Mouse (Mus musculus) retina, postnatal 7 days (tissue): Measurements from ENCODE around the gene Cyp2j5.
"Not testable (repeated sequence)": the region's sequence is repeated elsewhere in the genome, so short reads cannot be mapped to it uniquely, and the experiment has no call there.

Experiments
- DNase-seq: peaks from one replicate; pipeline ENCODE4 v3.0.0-alpha.2; 2012; ENCODE audit warnings: low read depth, low spot score

Gene Cyp2j5

GRCm38 (mm10) chr4:96663991-96664390 is at the start of gene Cyp2j5:
Gene Cyp2j5, minus strand, starts transcription at chr4:96664154.
- no peak for DNase-seq

GRCm38 (mm10) chr4:96705281-96705951 is 41.5 kb upstream of the Cyp2j5 start:
- peak; percentile 25 for DNase-seq

DNA sequence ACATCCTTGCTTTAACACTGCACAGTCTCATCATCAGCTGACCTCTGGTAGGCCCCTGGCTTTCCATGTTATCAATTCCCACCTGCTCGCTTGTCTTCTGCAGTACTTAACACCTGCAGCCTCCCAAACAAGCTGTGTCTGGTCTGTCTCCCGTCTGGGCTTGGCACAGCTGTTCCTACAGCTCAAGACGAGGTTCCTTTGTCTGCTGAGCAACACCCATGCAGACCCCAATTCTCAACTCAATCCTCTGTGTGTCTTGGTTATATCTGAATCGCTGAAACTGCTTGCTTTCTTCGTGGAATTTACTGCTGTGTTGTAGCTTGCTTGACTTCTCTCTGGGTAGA is 34.2 kb upstream of the Cyp2j5 start:
- DNase-seq = no peak

DNA sequence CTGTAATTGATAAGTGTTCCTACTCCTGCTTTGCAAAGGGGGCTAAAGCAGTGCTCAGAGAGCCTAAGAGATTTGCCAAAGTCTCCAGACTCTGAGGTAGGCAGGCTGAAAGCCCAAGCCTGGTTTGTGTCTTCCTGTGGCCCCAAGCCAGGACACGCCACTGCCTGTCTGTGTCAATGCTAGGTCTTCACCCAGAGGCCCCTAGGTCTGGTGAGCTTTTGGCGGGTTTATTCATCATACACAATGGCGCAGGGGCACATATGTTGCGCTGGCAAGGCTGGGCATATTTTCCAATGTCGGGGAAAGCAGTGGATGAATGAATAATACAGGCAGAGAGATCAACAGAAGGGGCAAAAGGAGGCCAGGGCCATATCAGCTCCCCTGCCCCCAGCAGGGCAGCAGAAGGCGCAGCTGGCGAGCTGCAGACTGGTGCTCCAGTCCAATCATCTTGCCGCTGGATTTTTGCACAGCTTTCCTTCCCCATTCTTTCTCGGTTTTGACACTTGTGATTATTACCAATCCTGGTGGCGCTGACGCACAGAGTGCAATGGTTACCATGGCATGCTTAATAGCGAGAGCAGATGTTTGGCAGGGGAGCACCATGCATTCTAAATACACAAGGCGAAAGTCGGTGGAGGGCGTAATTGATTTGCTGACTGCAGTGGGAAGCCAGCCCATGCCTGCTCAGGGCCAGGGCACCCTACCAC is 33.7 kb upstream of the Cyp2j5 start:
- peak; percentile 14 for DNase-seq

GRCm38 (mm10) chr4:96696614-96697360 is 32.8 kb upstream of the Cyp2j5 start:
- DNase-seq = peak; percentile 56

GRCm38 (mm10) chr4:96687358-96687803 is 23.4 kb upstream of the Cyp2j5 start:
- no peak for DNase-seq

GRCm38 (mm10) chr4:96683474-96683873 is 19.5 kb upstream of the Cyp2j5 start:
- no peak for DNase-seq

DNA sequence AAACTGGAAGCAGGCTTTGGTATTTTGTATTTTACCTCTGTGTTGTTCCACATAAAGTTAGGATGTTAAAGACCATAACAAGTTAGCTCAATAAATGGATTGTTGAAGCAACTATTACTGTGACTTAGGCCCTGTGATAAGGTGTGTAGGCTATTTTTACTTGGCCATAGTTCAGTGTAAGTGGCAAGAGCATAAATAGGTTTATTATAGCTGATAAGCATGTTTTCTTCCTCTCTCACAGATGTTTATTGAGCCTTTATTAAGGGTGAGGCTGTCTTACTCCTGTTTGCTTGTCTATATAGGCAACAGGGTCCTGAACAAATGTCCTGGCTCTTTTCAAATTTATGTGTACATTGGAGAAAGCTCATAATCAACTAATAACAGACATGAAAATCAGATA is 17.0 kb upstream of the Cyp2j5 start:
- DNase-seq = no peak

GRCm38 (mm10) chr4:96680233-96680632 is 16.3 kb upstream of the Cyp2j5 start:
- no peak for DNase-seq

- no peak for DNase-seq
Measured at GRCm38 (mm10) chr4:96664668-96665454, 907 bp upstream of the Cyp2j5 start.

DNA sequence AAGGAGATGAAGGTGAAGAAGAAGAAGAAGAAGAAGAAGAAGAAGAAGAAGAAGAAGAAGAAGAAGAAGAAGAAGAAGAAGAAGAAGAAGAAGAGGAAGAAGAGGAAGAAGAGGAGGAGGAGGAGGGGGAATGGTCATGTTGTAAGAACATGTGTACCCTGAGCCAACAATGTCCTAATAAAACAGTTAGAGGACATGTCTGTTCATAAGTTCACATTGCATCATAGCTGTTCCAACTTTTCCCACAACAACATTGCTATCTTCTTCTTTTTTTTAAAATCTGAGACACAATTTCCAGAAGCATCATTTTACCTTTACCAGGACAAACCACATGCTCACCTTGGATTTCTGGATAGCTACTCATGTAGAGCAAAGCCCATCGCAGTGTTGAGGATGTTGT is 28.5 kb downstream of the Cyp2j5 start:
- DNase-seq = no peak

- DNase-seq = no peak
Measured at GRCm38 (mm10) chr4:96622474-96622873, 41.5 kb downstream of the Cyp2j5 start.

GRCm38 (mm10) chr4:96591791-96592150 is 72.2 kb downstream of the Cyp2j5 start:
- no peak for DNase-seq

- DNase-seq = no peak
Measured at GRCm38 (mm10) chr4:96590911-96591790, 72.8 kb downstream of the Cyp2j5 start, which contains the start of gene Cyp2j9. Gene Cyp2j9, minus strand, starts transcription at chr4:96591578.

DNA sequence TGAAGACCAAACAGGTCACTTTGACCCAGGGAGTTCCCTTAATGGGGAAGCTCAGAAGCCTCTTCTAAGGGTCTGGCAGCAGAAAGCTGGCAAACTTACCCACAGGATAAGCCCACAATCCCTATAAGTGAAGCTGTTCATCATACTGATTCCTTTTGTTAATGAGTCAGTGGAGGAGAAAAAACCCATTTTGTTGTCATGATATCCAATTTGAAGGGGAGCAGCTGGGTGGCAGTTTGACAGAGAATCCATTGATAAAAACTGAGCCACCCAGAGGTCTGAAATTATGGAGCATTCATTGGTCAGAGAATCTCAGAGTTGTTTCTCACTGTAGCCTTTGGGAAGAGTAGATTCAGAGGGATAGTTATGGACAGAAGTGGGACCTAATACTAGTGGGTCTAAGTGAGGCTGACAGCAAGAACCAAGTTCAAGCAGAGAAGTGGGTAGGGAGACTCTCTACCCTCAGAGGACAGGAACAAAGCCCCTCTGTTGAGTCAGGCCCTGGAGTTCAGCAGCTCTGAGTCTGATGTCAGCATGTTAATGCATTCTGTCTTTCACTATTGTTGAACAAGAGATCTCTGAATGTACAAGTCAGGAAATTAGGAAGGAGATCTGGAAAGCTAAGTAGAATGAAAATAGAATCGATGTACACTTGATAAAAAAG is 82.4 kb downstream of the Cyp2j5 start:
- DNase-seq = no peak

GRCm38 (mm10) chr4:96580351-96580750 is 83.6 kb downstream of the Cyp2j5 start:
- DNase-seq = not testable (repeated sequence)
